Mouse (Mus musculus) neural tube, embryonic 15.5 days (tissue): Measurements from ENCODE around the gene Ppp3r1. TPM values are rescaled to one million over a fixed set of nuclear protein-coding genes. Genes with fewer than 3 reads are reported as not detected.

Source experiments
- ATAC-seq: fragments of 200-750 bp; cut with Nextera tagmentation; 2 replicates; pipeline ENCODE4 v1.8.0; 2017; ENCODE audit warnings: mild to moderate bottlenecking, moderate TSS enrichment, moderate library complexity; ENCODE audit not compliant: low FRiP score
- H3K27ac ChIP-seq: fragments of 300-500 bp; sonication (generic); replicated peaks from 2 replicates; pipeline ENCODE4 v1.5.1; 2015; ENCODE audit warnings: mild to moderate bottlenecking, inconsistent platforms
- H3K27me3 ChIP-seq: fragments of 300-500 bp; sonication (generic); replicated peaks from 2 replicates; pipeline ENCODE4 v1.6.1; 2015; ENCODE audit warnings: inconsistent platforms
- H3K36me3 ChIP-seq: fragments of 300-500 bp; sonication (generic); 2 replicates; pipeline ENCODE4 v1.6.1; 2015; ENCODE audit warnings: inconsistent platforms
- H3K4me1 ChIP-seq: fragments of 300-500 bp; sonication (generic); 2 replicates; pipeline ENCODE4 v1.6.1; 2015; ENCODE audit warnings: inconsistent platforms
- H3K4me2 ChIP-seq: fragments of 300-500 bp; sonication (generic); 2 replicates; pipeline ENCODE4 v1.6.1; 2015; ENCODE audit warnings: inconsistent platforms, mild to moderate bottlenecking, moderate library complexity
- H3K4me3 ChIP-seq: fragments of 300-500 bp; sonication (generic); replicated peaks from 2 replicates; pipeline ENCODE4 v1.5.1; 2015; ENCODE audit warnings: mild to moderate bottlenecking, inconsistent platforms
- H3K9ac ChIP-seq: fragments of 300-500 bp; sonication (generic); replicated peaks from 2 replicates; pipeline ENCODE4 v1.6.1; 2015; ENCODE audit warnings: mild to moderate bottlenecking, inconsistent platforms
- H3K9me3 ChIP-seq: fragments of 300-500 bp; sonication (generic); replicated peaks from 2 replicates; pipeline ENCODE4 v1.6.1; 2016; ENCODE audit warnings: inconsistent platforms
- WGBS: fragments of 180-500 bp; shearing (Covaris S2); methylation state at CpG from one replicate; pipeline ENCODE4 v1.1.7; 2015; ENCODE audit warnings: mixed read lengths; 5-methylcytosine and 5-hydroxymethylcytosine counted together
- polyA plus RNA-seq: library from polyadenylated mRNA; unstranded; fragments of >200 nt; fragmentation: Nextera tagmentation; extraction: Ambion mirVana; gene quantifications from 2 replicates; pipeline ENCODE4 v1.2.1, GENCODE M21; 2015

The Ppp3r1 gene
- polyA plus RNA-seq, 1 experiment from 2014 or later = 269 TPM

- H3K9ac ChIP-seq = no peak overlapping the region
- H3K4me1 ChIP-seq = peaks cover 10% of the 10 kb centered on the region
- H3K4me2 ChIP-seq = no peak overlapping the region
- 95% methylated on average over 4 of the region's 4 CpGs for WGBS
- no peaks in the 10 kb centered on the region for H3K36me3 ChIP-seq
- no peak overlapping the region for H3K4me3 ChIP-seq
- no peak overlapping the region for H3K27ac ChIP-seq
- H3K27me3 ChIP-seq = no peaks in the 10 kb centered on the region
- ATAC-seq = no peak
- H3K9me3 ChIP-seq = no peaks in the 10 kb centered on the region
These were observed 13.2 kb downstream of the Ppp3r1 start for GRCm38 (mm10) chr11:17172300-17172699.

DNA sequence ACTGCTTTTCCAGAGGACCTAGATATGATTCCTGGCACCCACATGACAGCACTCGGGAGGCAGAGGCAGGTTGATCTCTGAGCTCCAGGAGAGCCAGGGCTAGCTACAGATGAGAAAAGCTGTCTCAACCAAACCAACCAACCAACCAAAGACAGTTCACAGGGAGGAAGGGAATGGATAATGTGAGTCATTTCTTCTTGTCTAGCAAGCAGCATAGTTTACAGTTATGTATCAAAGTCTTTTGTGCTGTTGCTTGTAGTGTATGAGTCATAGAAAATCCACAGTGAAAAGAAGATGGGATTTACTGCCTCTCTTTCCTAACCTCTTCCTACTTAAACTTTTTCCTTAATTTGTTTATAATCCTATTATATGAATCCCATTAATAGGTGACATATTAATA, 17.6 kb downstream of the Ppp3r1 start:
- H3K9me3 ChIP-seq = no peaks in the 10 kb centered on the region
- H3K9ac ChIP-seq = no peak overlapping the region
- no peak overlapping the region for H3K4me3 ChIP-seq
- peaks cover 4% of the 10 kb centered on the region; the same call in 1 of the 2 replicates for H3K4me1 ChIP-seq
- no peak for ATAC-seq
- H3K4me2 ChIP-seq = no peak overlapping the region
- no peak overlapping the region for H3K27ac ChIP-seq
- H3K36me3 ChIP-seq = no peaks in the 10 kb centered on the region
- 100% methylated on average over 1 of the region's 1 CpGs for WGBS
- H3K27me3 ChIP-seq = no peaks in the 10 kb centered on the region

DNA sequence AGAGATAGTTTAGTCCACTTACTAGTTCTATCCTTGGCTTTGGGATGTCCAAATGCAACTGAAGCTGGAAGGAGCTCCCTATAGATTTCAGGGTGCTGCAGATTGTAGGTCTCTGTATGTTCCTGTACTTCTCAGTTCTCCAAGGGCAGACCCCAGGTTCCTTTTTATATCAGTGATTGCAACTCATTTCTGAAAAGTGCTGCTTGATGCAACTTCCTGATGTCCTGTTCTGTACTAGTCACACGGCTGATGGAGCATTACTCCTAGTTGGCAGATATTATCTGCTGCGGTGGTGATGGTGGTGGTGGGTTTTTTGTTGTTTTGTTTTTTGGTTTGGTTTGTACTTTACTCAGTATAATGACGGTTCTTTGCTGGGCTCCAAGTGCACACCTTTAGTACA, 21.7 kb downstream of the Ppp3r1 start:
- 93% methylated on average over 3 of the region's 3 CpGs for WGBS
- no peak overlapping the region for H3K27ac ChIP-seq
- no peak overlapping the region for H3K9ac ChIP-seq

GRCm38 (mm10) chr11:17181807-17182206, 22.7 kb downstream of the Ppp3r1 start, which contains the start of gene Wdr92:
Gene Wdr92, plus strand, starts transcription at chr11:17182107.
- Histone ChIP-seq H3K27me3 (no peaks in the 10 kb centered on the region), H3K9ac (no peak within 1 kb of the TSS), H3K36me3 (no peaks in the 10 kb centered on the region; the same call in 1 of the 2 replicates), H3K4me2 (no peak within 1 kb of the TSS), H3K4me1 (peaks cover 2% of the 10 kb centered on the region; the same call in 1 of the 2 replicates), H3K4me3 (no peak within 1 kb of the TSS), H3K9me3 (no peaks in the 10 kb centered on the region), H3K27ac (no peak within 1 kb of the TSS)
- WGBS = 68% methylated on average over 3 of the region's 3 CpGs
- no peak for ATAC-seq

More for the DNA sequence above, 21.7 kb downstream of the Ppp3r1 start:
- Histone ChIP-seq H3K4me3 (no peak overlapping the region), H3K4me2 (no peak overlapping the region), H3K9me3 (no peaks in the 10 kb centered on the region), H3K4me1 (peaks cover 2% of the 10 kb centered on the region; the same call in 1 of the 2 replicates), H3K27me3 (no peaks in the 10 kb centered on the region), H3K36me3 (no peaks in the 10 kb centered on the region; the same call in 1 of the 2 replicates)
- ATAC-seq = no peak

DNA sequence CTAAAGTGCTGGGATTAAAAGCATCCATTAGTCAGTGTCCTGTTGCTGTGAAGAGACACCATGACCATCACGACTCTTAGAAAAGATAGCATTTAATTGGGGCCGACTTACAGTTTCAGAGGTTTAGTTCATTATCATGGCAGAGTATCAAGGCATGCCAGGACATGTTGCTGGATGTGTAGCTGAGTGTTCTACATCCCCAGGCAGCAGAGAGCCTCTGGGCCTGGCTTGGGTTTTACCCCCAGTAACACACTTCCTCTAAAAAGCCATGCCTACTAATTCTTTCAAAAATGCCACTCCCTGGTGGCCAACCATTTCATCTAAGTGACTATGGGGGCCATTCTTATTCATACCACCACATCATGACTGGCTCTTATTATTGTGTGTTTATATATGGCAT, 24.1 kb downstream of the Ppp3r1 start:
- H3K4me1 ChIP-seq = peaks cover 2% of the 10 kb centered on the region; the same call in 1 of the 2 replicates
- no peak overlapping the region for H3K9ac ChIP-seq
- ATAC-seq = no peak
- no peak overlapping the region for H3K4me2 ChIP-seq
- H3K36me3 ChIP-seq = no peaks in the 10 kb centered on the region; the same call in 1 of the 2 replicates
- WGBS = 98% methylated on average over 2 of the region's 2 CpGs
- H3K27me3 ChIP-seq = no peaks in the 10 kb centered on the region
- no peak overlapping the region for H3K27ac ChIP-seq
- no peak overlapping the region for H3K4me3 ChIP-seq
- no peaks in the 10 kb centered on the region for H3K9me3 ChIP-seq

- no peak overlapping the region for H3K27ac ChIP-seq
- H3K36me3 ChIP-seq = no peaks in the 10 kb centered on the region; the same call in 1 of the 2 replicates
- H3K4me2 ChIP-seq = no peak overlapping the region
- WGBS = 90% methylated on average over 3 of the region's 3 CpGs
- no peaks in the 10 kb centered on the region for H3K27me3 ChIP-seq
- no peaks in the 10 kb centered on the region for H3K4me1 ChIP-seq
- H3K9ac ChIP-seq = no peak overlapping the region
- no peak for ATAC-seq
- H3K4me3 ChIP-seq = no peak overlapping the region
- H3K9me3 ChIP-seq = no peaks in the 10 kb centered on the region
These were observed 28.6 kb downstream of the Ppp3r1 start for GRCm38 (mm10) chr11:17187649-17188048.

DNA sequence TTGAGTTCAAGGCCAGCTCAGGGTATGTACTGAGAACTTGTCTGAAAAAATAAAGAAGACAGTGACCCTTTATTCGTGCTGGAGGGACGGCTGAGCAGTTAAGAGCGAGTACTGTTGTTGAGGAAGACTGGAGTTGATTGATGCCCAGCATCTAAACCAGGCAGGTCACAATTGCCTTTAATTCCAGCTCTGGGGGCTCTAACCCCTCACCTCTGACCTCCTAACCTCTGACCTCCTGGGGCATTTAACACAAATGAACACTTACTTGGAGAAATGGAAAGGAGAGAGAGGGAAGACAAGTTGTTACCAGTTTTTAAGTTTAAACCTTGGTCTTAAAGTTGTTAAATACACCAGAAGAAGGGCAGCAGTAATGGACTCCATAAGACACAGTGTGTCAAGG, 29.7 kb downstream of the Ppp3r1 start:
- Histone ChIP-seq H3K27me3 (no peaks in the 10 kb centered on the region), H3K9ac (no peak overlapping the region), H3K27ac (no peak overlapping the region), H3K4me1 (no peaks in the 10 kb centered on the region), H3K36me3 (no peaks in the 10 kb centered on the region), H3K9me3 (no peaks in the 10 kb centered on the region), H3K4me3 (no peak overlapping the region), H3K4me2 (no peak overlapping the region)
- 16% methylated on average over 3 of the region's 3 CpGs for WGBS
- ATAC-seq = no peak

- ATAC-seq = no peak
- Histone ChIP-seq H3K27ac (no peak overlapping the region), H3K9me3 (no peaks in the 10 kb centered on the region), H3K9ac (no peak overlapping the region), H3K4me1 (no peaks in the 10 kb centered on the region), H3K4me2 (no peak overlapping the region), H3K4me3 (no peak overlapping the region), H3K27me3 (no peaks in the 10 kb centered on the region), H3K36me3 (peaks cover 26% of the 10 kb centered on the region)
- WGBS = 85% methylated on average over 9 of the region's 9 CpGs
These were observed 33.2 kb downstream of the Ppp3r1 start for GRCm38 (mm10) chr11:17192151-17192844.

DNA sequence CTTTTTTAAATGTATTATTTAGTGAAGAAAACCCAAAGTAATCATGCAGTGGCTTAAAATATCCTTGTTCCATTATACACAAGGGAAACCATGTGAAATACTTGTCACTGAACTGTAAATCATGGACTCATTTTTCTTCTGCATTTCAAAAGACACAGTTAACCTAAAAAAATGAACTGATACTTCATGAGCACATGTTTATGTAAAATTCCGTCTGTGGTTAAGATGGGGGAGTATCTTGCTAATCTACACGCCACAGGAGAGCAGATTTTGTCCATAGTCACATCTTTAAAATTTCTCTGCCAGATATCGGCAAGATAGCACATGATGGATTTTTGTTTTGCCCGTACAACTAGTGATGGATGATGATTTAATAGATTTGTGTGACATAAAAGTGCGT, 40.1 kb downstream of the Ppp3r1 start:
- Histone ChIP-seq H3K4me2 (no peak overlapping the region), H3K27ac (no peak overlapping the region), H3K4me1 (no peaks in the 10 kb centered on the region), H3K4me3 (no peak overlapping the region), H3K9ac (no peak overlapping the region), H3K9me3 (no peaks in the 10 kb centered on the region), H3K36me3 (peaks cover 65% of the 10 kb centered on the region), H3K27me3 (no peaks in the 10 kb centered on the region)
- ATAC-seq = no peak
- WGBS = 93% methylated on average over 5 of the region's 5 CpGs

GRCm38 (mm10) chr11:17199840-17200501, 40.9 kb downstream of the Ppp3r1 start:
- Histone ChIP-seq H3K36me3 (peaks cover 61% of the 10 kb centered on the region), H3K27ac (no peak overlapping the region), H3K9ac (no peak overlapping the region), H3K4me1 (no peaks in the 10 kb centered on the region), H3K4me3 (no peak overlapping the region), H3K9me3 (no peaks in the 10 kb centered on the region), H3K4me2 (no peak overlapping the region), H3K27me3 (no peaks in the 10 kb centered on the region)
- 95% methylated on average over 3 of the region's 3 CpGs for WGBS
- ATAC-seq = no peak

DNA sequence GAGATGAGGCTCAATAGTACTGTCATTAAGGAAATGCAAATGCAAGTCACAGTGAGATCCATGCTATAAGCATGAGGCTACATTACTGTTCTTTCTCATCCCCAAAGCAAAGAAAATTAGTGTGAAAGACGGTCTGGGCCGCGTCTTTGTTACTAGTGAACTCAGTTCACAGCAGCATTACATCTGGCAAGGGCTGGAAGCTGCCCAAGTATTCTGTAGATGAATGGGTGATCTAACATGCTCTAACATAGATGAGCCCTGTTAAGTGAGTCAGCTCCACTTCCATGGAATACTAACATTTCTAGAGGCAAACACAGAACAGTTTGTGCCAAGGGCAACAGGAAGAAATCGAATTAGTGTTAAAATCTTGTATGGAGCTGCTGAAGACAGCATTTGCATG, 41.9 kb downstream of the Ppp3r1 start:
- no peak overlapping the region for H3K9ac ChIP-seq
- 91% methylated on average over 4 of the region's 4 CpGs for WGBS
- H3K36me3 ChIP-seq = peaks cover 51% of the 10 kb centered on the region
- no peak for ATAC-seq
- no peak overlapping the region for H3K4me2 ChIP-seq
- H3K9me3 ChIP-seq = no peaks in the 10 kb centered on the region
- H3K4me1 ChIP-seq = no peaks in the 10 kb centered on the region
- no peaks in the 10 kb centered on the region for H3K27me3 ChIP-seq
- no peak overlapping the region for H3K4me3 ChIP-seq
- H3K27ac ChIP-seq = no peak overlapping the region

DNA sequence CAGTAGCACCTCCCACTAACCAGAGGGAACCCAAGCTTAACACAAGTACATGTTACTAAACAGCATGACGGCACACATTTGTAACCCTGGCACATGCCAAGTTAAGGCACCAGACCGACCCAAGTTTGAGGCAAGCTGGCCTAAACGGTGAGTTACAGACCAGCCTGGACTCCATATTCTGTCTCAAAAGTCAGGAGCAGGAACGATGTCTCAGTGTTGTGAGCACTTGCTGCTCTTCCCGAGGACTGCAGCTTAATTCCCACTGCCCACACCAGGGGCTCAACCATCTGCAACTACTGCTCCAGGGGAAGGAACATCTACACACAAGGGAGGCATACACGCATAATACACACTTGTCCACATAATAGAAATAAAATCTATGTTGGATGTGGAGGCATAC, 43.4 kb downstream of the Ppp3r1 start:
- H3K27me3 ChIP-seq = no peaks in the 10 kb centered on the region
- no peaks in the 10 kb centered on the region for H3K9me3 ChIP-seq
- peaks cover 45% of the 10 kb centered on the region for H3K36me3 ChIP-seq
- H3K4me1 ChIP-seq = no peaks in the 10 kb centered on the region
- no peak overlapping the region for H3K27ac ChIP-seq
- no peak overlapping the region for H3K4me3 ChIP-seq
- no peak overlapping the region for H3K9ac ChIP-seq
- 92% methylated on average over 6 of the region's 6 CpGs for WGBS
- ATAC-seq = no peak
- no peak overlapping the region for H3K4me2 ChIP-seq
